Mouse (Mus musculus): ENCODE results near the gene Nim1k. TPM values are rescaled to one million over a fixed set of nuclear protein-coding genes. Genes with fewer than 3 reads are reported as not detected.

Gene Nim1k
- 1.5 and 1.6 TPM in 2 replicates for polyA plus RNA-seq (2014; fragmentation: Nextera tagmentation; extraction: Ambion mirVana)

DNA sequence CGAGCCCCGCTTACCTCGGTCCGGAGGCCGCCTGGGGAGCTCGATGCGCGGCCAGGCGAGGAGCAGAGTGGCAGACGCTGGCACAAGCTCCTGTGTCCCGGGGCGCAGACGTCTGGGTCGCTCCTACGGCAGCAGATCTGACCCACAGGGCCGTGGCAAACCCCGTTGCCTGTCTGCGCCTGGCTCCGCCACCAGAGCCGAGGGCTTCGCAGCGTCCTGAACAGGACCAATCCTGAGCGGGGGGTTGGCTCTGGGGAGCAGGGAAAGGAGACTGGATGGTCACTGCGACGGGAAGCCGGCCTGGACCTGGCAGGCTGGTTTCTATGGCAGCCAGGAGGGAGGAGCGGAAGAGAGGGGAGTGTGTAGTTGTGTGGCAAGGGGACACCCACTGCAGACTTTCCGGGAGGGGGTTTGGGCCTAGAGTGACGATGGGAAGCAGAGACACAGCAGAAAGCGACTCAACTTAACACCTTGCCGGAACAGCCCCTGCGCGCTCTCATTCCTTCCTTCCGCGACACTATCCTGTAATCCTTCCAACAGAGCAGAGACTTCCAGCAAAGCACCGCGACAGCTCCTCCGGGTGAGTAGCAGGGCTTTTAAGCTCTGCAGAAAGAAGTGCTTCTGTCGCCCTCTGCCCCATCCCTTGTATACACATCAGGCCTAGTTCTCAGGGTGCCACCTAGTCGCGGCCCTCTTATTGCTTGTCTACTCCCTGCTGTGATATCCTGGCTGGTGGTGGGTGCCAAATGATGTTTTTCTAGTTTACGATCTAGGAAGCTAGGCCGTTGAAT is at the start of gene Nim1k:
Gene Nim1k (minus strand): TSS at position 202 of the 791 bp plus-strand sequence.
- no peaks in the 10 kb centered on the region for H3K4me1 ChIP-seq (ENCODE audit: control insufficient read depth, insufficient read depth, low read length)
- WGBS, result 2% methylated on average over 42 of the region's 43 CpGs
- peak within 1 kb of the TSS; percentile 60 for H3K9ac ChIP-seq (replicated peaks; ENCODE audit: low read length)
- DNase-seq (ENCODE audit: low spot score) (peak; percentile 82), ATAC-seq (replicated peaks; ENCODE audit: insufficient number of reproducible peaks, low FRiP score, low TSS enrichment, low read depth) (peak; percentile 97)
- H3K9me3 ChIP-seq (replicated peaks; ENCODE audit: control insufficient read depth, low read length), result no peaks in the 10 kb centered on the region
- peak within 1 kb of the TSS; percentile 93 for H3K4me2 ChIP-seq (ENCODE audit: low read depth, low read length)
- H3K27ac ChIP-seq (replicated peaks; ENCODE audit: low read depth, low read length), result no peak within 1 kb of the TSS
- H3K4me3 ChIP-seq (ENCODE audit: low read depth, low read length), result peak within 1 kb of the TSS; percentile 54
- H3K36me3 ChIP-seq (replicated peaks; ENCODE audit: control insufficient read depth, insufficient read depth, low read depth, low read length), result no peaks in the 10 kb centered on the region
- no peaks in the 10 kb centered on the region for H3K27me3 ChIP-seq (ENCODE audit: control insufficient read depth, insufficient read depth, low read length)

DNA sequence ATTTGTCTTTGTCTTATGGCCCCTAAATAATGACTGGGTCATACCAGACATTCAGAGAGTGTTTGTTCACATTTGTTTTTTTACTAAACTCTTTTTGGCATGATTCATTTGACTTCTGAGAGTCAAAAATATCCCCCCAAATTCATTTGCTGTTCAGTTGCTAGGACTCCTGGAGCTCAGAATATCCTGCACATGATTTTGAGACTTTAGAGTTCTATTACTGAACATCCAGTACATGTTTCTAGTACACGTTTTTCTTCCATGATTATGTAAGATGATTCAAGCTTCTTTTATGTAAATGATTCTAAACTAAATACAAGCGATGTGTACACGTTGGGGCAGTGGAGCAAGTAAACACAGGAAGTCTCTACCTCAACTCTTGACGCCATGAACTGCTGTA is 42.0 kb upstream of the Nim1k start:
- DNase-seq (ENCODE audit: low spot score) (no peak), ATAC-seq (replicated peaks; ENCODE audit: insufficient number of reproducible peaks, low FRiP score, low TSS enrichment, low read depth) (no peak)
- WGBS, result 73% methylated on average over 4 of the region's 4 CpGs

GRCm38 (mm10) chr13:119792791-119793404 is 37.2 kb upstream of the Nim1k start:
- Histone ChIP-seq H3K4me1 (ENCODE audit: control insufficient read depth, insufficient read depth, low read length) (no peaks in the 10 kb centered on the region), H3K36me3 (replicated peaks; ENCODE audit: control insufficient read depth, insufficient read depth, low read depth, low read length) (0 out of 2 replicates have a peak, but pooled peaks cover 2% of the 10 kb centered on the region), H3K27ac (replicated peaks; ENCODE audit: low read depth, low read length) (no peak overlapping the region), H3K9ac (replicated peaks; ENCODE audit: low read length) (no peak overlapping the region), H3K4me2 (ENCODE audit: low read depth, low read length) (no peak overlapping the region), H3K27me3 (ENCODE audit: control insufficient read depth, insufficient read depth, low read length) (no peaks in the 10 kb centered on the region), H3K4me3 (ENCODE audit: low read depth, low read length) (no peak overlapping the region), H3K9me3 (replicated peaks; ENCODE audit: control insufficient read depth, low read length) (no peaks in the 10 kb centered on the region)
- DNase-seq (ENCODE audit: low spot score), result no peak
- WGBS, result 88% methylated on average over 5 of the region's 5 CpGs
- ATAC-seq (replicated peaks; ENCODE audit: insufficient number of reproducible peaks, low FRiP score, low TSS enrichment, low read depth), result no peak

More for the DNA sequence above, 42.0 kb upstream of the Nim1k start:
- H3K27ac ChIP-seq (replicated peaks; ENCODE audit: low read depth, low read length), result no peak overlapping the region
- H3K9me3 ChIP-seq (replicated peaks; ENCODE audit: control insufficient read depth, low read length), result no peaks in the 10 kb centered on the region
- no peaks in the 10 kb centered on the region for H3K27me3 ChIP-seq (ENCODE audit: control insufficient read depth, insufficient read depth, low read length)
- H3K9ac ChIP-seq (replicated peaks; ENCODE audit: low read length), result no peak overlapping the region
- H3K36me3 ChIP-seq (replicated peaks; ENCODE audit: control insufficient read depth, insufficient read depth, low read depth, low read length), result no peaks in the 10 kb centered on the region
- H3K4me1 ChIP-seq (ENCODE audit: control insufficient read depth, insufficient read depth, low read length), result no peaks in the 10 kb centered on the region
- H3K4me3 ChIP-seq (ENCODE audit: low read depth, low read length), result no peak overlapping the region
- H3K4me2 ChIP-seq (ENCODE audit: low read depth, low read length), result no peak overlapping the region

- Histone ChIP-seq H3K36me3 (replicated peaks; ENCODE audit: control insufficient read depth, insufficient read depth, low read depth, low read length) (peaks cover 2% of the 10 kb centered on the region; the same call in 1 of the 2 replicates), H3K4me2 (ENCODE audit: low read depth, low read length) (peak overlapping the region; percentile 73), H3K4me3 (ENCODE audit: low read depth, low read length) (peak overlapping the region; percentile 89), H3K27me3 (ENCODE audit: control insufficient read depth, insufficient read depth, low read length) (no peaks in the 10 kb centered on the region), H3K9ac (replicated peaks; ENCODE audit: low read length) (peak overlapping the region; percentile 95), H3K27ac (replicated peaks; ENCODE audit: low read depth, low read length) (peak overlapping the region; percentile 91), H3K9me3 (replicated peaks; ENCODE audit: control insufficient read depth, low read length) (no peaks in the 10 kb centered on the region), H3K4me1 (ENCODE audit: control insufficient read depth, insufficient read depth, low read length) (no peaks in the 10 kb centered on the region)
- 4% methylated on average over 18 of the region's 18 CpGs for WGBS
- DNase-seq (ENCODE audit: low spot score) (peak; percentile 35), ATAC-seq (replicated peaks; ENCODE audit: insufficient number of reproducible peaks, low FRiP score, low TSS enrichment, low read depth) (no peak)
Measured at GRCm38 (mm10) chr13:119791580-119792135, 36.0 kb upstream of the Nim1k start.

GRCm38 (mm10) chr13:119790761-119791579 is 35.3 kb upstream of the Nim1k start, which contains the start of gene Zfp131:
TSS of gene Zfp131 (minus strand) at chr13:119790889.
- Histone ChIP-seq H3K4me1 (ENCODE audit: control insufficient read depth, insufficient read depth, low read length) (no peaks in the 10 kb centered on the region), H3K9ac (replicated peaks; ENCODE audit: low read length) (peak within 1 kb of the TSS; percentile 95), H3K36me3 (replicated peaks; ENCODE audit: control insufficient read depth, insufficient read depth, low read depth, low read length) (peaks cover 2% of the 10 kb centered on the region; the same call in 1 of the 2 replicates), H3K27ac (replicated peaks; ENCODE audit: low read depth, low read length) (peak within 1 kb of the TSS; percentile 91), H3K4me3 (ENCODE audit: low read depth, low read length) (peak within 1 kb of the TSS; percentile 89), H3K27me3 (ENCODE audit: control insufficient read depth, insufficient read depth, low read length) (no peaks in the 10 kb centered on the region), H3K4me2 (ENCODE audit: low read depth, low read length) (peak within 1 kb of the TSS; percentile 73), H3K9me3 (replicated peaks; ENCODE audit: control insufficient read depth, low read length) (no peaks in the 10 kb centered on the region)
- ATAC-seq (replicated peaks; ENCODE audit: insufficient number of reproducible peaks, low FRiP score, low TSS enrichment, low read depth) (peak; percentile 94), DNase-seq (ENCODE audit: low spot score) (peak; percentile 97)
- WGBS, result under 1% methylated on average over 77 of the region's 86 CpGs

DNA sequence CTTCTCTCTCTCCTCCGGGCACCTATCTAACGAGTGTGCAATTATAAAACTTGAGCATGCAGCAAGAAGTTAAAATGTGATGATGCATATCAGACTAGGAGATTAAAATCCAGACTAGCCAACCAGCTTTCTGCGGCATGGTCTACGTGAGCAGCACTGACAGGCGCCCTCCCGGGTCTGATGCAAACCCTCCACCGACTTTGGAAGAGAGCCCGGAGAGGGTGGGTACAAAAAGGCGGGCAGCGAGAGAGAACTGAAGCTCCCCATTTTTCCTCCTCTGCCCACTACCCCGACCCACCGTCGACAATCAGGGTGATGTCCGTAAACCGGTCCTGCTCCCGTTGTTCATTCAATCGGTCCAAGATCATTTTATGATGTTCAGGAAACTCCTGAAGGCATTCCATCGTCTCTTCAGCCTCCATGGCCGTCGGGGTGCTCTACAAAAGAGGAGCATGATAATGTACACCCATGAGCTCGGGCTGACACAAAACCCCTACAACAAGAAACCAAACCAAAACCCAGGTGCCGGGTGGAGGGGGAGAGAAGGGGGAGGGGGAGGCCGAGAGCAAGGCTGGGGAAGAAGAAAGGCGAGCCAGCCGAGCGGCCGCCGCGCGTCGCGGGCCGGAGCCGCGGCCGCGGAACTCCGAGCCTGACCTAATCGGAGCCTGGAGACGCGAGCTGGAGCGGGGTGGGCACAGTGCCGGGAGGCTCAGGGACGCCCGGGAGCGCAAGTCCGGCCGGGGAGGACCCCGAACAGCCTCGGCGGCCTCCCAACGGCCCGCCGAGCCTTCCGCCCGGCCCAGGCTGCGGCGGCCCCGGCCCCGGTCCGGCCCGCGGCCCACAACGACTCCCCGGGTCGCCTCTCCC is 34.4 kb upstream of the Nim1k start:
- peak overlapping the region; percentile 95 for H3K9ac ChIP-seq (replicated peaks; ENCODE audit: low read length)
- peak; percentile 48 for DNase-seq (ENCODE audit: low spot score)
- peak overlapping the region; percentile 91 for H3K27ac ChIP-seq (replicated peaks; ENCODE audit: low read depth, low read length)
- H3K36me3 ChIP-seq (replicated peaks; ENCODE audit: control insufficient read depth, insufficient read depth, low read depth, low read length), result peaks cover 2% of the 10 kb centered on the region; the same call in 1 of the 2 replicates
- peak overlapping the region; percentile 89 for H3K4me3 ChIP-seq (ENCODE audit: low read depth, low read length)
- H3K4me1 ChIP-seq (ENCODE audit: control insufficient read depth, insufficient read depth, low read length), result no peaks in the 10 kb centered on the region
- no peaks in the 10 kb centered on the region for H3K27me3 ChIP-seq (ENCODE audit: control insufficient read depth, insufficient read depth, low read length)
- H3K4me2 ChIP-seq (ENCODE audit: low read depth, low read length), result peak overlapping the region; percentile 73
- WGBS, result 2% methylated on average over 43 of the region's 66 CpGs
- no peaks in the 10 kb centered on the region for H3K9me3 ChIP-seq (replicated peaks; ENCODE audit: control insufficient read depth, low read length)
- ATAC-seq (replicated peaks; ENCODE audit: insufficient number of reproducible peaks, low FRiP score, low TSS enrichment, low read depth), result peak; percentile 76

DNA sequence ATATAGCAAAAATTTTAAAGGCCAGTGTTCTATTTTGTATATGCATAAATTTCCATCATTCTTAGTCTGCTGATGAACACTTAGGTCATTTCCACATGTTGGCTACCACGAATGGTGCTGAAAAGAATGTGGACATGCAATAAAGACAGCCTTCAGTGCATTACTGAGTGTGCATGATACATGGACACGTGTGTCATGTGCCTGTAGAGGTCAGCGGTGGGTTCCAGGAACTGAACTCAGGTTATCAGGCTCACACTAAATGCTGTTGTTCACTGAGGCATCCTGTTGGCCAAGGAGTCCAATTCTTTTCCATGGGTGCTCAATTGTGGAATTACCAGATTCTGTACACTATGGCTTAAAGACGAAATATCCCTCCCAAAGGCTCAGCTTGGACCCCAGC is 27.9 kb upstream of the Nim1k start:
- Histone ChIP-seq H3K4me1 (ENCODE audit: control insufficient read depth, insufficient read depth, low read length) (no peaks in the 10 kb centered on the region), H3K27ac (replicated peaks; ENCODE audit: low read depth, low read length) (no peak overlapping the region), H3K36me3 (replicated peaks; ENCODE audit: control insufficient read depth, insufficient read depth, low read depth, low read length) (peaks cover 1% of the 10 kb centered on the region; the same call in 1 of the 2 replicates), H3K27me3 (ENCODE audit: control insufficient read depth, insufficient read depth, low read length) (no peaks in the 10 kb centered on the region), H3K9ac (replicated peaks; ENCODE audit: low read length) (no peak overlapping the region), H3K4me2 (ENCODE audit: low read depth, low read length) (no peak overlapping the region), H3K9me3 (replicated peaks; ENCODE audit: control insufficient read depth, low read length) (no peaks in the 10 kb centered on the region), H3K4me3 (ENCODE audit: low read depth, low read length) (no peak overlapping the region)
- 87% methylated on average over 4 of the region's 4 CpGs for WGBS
- ATAC-seq (replicated peaks; ENCODE audit: insufficient number of reproducible peaks, low FRiP score, low TSS enrichment, low read depth), result no peak
- no peak for DNase-seq (ENCODE audit: low spot score)
